Mouse (Mus musculus): Measurements from ENCODE around the gene Camsap3.

DNA sequence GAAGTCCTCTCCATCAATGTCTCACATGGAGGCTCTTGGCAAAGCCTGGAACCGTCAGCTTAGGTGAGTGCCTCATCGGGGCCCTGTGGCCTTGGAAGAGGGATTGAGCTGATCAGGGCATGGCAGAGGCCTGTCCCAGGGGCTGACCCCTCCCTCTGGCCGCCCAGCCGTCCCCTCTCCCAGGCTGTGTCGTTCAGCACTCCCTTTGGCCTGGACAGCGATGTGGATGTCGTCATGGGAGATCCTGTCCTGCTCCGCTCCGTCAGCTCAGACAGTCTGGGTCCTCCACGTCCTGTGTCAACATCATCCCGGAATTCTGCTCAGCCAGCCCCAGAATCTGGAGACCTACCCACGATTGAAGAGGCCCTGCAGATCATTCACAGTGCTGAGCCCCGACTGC is 16.3 kb downstream of the Camsap3 start:
- TF ChIP-seq POLR2A (IDR thresholded peaks at IDR 0.05; ENCODE audit: borderline replicate concordance, extremely low read depth, low read depth, low read length) (no peak), CTCF (IDR thresholded peaks at IDR 0.05; ENCODE audit: insufficient read depth, low read length) (no peak)
